Mouse (Mus musculus): ENCODE results near the gene Slc25a44.
A peak's percentile ranks its signal among the peaks of the same experiment; 100 is the strongest.
"Not testable (repeated sequence)": the region's sequence is repeated elsewhere in the genome, so short reads cannot be mapped to it uniquely, and the experiment has no call there.

Gene Slc25a44

GRCm38 (mm10) chr3:88415668-88416067 lies 9.3 kb downstream of the Slc25a44 start:
- no peak for DNase-seq (ENCODE audit: low spot score)

GRCm38 (mm10) chr3:88412636-88413035 lies 12.3 kb downstream of the Slc25a44 start:
- DNase-seq (ENCODE audit: low spot score): no peak

DNA sequence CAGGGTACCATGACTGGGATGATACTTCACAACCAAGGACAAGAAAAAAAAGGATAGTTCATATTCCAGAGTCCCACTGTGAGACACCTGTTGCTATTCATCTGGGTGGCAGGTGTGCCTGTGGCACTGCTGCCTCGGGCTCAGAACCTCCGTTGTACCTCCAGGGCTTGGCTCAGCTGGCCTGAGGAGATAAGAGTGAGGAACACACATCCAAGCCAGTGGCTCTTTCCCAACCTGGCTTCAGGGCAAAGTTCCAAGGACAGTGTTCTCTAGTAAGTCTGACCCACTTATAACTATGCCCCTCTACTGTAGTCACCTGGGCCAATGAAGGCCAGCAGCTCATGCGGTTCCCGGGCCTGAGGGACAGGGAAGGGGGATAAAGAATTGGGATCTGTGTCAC lies 13.3 kb downstream of the Slc25a44 start:
- DNase-seq (ENCODE audit: low spot score): no peak

DNA sequence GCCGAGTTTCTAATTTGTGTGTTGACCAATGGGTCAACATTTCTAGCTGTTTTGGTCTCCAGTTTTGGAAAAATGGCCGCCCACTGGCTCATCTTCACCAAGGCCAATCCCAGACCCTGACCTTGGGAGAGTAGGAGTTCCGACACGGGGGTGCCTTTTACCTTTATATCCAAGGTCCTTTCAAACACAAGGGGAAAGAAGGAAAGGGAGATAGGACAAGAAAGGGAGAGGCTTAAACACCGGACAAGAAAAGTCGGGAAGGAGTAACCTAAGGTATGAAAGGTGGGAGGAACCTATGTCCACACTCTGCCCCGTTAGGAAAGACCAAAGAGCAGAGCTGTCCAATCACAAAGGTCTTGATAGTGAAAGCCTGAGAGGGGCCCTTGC lies 14.3 kb downstream of the Slc25a44 start:
- DNase-seq (ENCODE audit: low spot score): no peak

DNA sequence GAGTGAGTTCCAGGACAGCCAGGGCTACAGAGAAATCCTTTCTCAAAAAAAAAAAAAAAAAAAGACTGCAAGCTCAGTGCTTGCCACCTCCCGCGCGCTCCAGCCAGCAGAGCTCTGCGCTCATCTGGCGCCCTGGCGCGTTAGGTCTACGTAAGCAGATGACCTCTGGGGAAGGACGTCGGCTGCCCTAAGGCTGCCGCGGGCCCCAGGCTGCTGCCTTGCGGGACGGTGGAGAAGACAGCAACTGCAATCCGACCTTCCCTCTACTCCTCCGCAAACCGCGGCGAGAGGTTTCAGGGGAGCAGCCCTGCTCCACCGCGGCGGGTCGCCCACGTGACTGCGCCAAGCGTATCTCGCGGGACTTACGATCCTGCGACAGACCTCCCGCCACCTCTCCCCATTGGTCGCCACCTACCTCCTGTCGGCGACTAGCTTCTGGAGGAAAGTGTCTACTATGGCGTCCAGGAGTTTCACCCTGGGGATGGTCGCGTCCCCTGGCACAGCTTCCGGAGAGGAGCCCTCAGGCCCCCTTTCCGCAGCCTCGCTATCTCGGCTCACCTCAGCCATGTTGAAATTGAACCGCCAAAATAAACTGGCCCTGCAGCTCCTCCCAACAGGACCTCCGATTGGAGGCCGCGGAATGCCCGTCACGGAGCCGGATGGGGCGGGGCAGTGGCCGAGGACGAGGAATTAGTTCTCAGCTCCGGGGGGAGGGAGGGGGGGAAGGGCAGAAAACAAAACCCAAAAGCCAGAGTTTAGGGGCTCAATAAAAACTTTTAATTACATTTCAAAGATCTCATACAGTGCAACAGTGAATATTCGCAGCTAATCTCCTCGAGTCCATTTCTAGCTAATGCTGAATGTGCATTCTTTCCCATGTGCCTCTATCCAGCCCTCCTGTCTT lies 14.9 kb downstream of the Slc25a44 start, which contains the start of gene Pmf1:
Pmf1 (minus strand) TSS at position 591 of the 904 bp plus-strand sequence.
- peak; percentile 74 for DNase-seq (ENCODE audit: low spot score)

DNA sequence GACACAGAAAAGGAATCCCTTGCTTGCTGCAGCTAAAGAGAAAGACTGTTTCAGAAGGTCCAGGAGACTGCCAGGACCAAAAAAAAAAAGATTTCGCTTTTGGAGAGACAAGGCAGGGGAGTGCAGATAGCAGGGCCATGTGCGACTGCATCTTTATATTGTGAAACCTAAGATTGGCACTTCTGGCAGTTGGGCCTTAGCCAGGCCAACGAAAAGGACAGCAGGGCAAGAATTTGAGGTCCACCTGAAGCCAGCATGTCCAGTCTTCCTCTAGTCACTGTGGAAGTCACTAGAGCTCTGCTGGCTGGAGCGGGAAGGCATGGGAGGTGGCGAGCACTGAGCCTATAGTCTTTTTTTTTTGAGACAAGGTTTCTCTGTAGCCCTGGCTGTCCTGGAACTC lies 16.0 kb downstream of the Slc25a44 start:
- DNase-seq (ENCODE audit: low spot score): no peak

GRCm38 (mm10) chr3:88407529-88407928 lies 17.4 kb downstream of the Slc25a44 start:
- DNase-seq (ENCODE audit: low spot score): no peak

DNA sequence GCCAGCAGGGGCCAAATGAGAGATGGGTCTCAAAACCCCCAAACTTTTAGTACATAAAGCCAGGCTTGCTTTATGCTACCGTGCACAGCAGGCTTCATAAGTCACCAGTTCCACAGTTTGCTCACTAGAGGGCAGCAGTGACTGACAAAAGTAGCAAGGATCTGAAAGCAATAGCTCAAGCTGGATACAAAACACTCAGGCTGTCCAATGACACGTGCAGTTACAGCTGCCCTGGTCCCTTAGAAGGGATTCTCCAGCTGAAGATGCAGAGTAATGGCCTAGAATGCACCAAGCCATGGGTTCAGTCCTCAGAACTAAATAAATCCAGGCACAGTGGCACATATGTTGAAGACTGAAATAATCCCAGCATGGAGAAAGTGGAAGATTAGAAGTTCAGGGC lies 17.8 kb downstream of the Slc25a44 start:
- no peak for DNase-seq (ENCODE audit: low spot score)

DNA sequence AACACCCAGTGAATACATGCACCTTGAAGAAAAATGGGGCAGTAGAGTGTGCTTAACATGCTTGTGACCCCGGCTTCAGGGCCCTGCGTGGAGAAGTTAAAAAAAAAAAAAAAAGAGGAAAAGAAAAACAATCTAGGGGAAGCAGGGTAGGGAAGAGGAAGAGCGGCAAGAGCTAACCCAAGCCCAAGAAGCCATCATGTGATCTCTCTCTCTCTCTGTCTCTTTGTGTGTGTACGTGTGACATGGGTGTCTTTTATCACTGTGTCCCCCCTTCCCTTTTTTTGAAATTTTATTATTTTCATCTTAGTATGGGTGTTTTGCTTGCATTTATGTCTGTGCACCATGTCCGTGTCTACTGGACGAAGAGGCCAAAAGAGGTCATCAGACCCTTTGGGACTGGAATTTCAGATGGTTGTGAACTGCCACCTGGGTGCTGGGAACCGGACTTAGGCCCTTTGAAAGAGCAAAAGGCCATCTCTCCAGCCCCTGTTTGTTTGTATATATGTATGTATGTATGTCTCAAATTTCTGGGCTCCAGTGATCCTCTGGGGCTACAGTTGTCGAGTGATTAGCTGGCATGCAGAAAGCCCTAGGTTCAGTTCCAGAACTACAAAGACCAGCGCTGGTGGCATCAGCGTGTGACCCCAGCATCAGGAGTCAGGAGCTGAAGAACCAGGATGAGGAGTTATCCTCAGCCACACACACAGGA lies 21.3 kb downstream of the Slc25a44 start:
- DNase-seq (ENCODE audit: low spot score): no peak

GRCm38 (mm10) chr3:88398666-88399065 lies 26.3 kb downstream of the Slc25a44 start:
- DNase-seq (ENCODE audit: low spot score): no peak

- no peak for DNase-seq (ENCODE audit: low spot score)
These were observed 29.2 kb downstream of the Slc25a44 start for GRCm38 (mm10) chr3:88395742-88396141.

GRCm38 (mm10) chr3:88395288-88395687 lies 29.7 kb downstream of the Slc25a44 start:
- DNase-seq (ENCODE audit: low spot score): no peak

DNA sequence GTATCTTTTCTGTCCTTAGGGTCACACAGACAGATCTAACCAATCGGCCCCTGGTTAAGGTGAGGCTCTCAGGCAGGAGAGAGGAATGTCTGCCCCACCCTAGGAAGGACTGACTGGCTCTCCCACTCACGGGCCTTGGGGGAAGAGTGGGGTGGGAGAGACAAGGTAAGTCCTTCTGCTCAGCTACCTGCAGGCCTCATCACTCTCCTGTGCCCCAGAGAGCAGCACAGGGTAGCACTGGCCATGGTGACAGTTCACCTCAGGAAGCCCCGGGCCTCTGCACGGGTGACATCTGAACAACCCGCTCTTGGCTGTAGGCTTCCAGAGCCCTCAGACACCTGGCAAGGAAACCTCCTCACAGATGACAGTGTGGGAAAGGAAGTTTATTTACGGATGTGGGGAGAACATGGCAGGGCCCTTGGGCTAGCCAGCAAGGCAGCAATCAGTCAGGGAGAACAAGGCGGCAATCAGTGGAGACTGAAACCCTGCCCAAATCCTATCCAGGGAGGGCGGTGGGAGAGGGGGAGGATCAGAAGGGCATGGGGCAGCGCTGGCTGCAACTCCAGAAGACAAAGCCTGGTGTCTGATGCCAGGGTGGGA lies 31.1 kb downstream of the Slc25a44 start:
- DNase-seq (ENCODE audit: low spot score): no peak

DNA sequence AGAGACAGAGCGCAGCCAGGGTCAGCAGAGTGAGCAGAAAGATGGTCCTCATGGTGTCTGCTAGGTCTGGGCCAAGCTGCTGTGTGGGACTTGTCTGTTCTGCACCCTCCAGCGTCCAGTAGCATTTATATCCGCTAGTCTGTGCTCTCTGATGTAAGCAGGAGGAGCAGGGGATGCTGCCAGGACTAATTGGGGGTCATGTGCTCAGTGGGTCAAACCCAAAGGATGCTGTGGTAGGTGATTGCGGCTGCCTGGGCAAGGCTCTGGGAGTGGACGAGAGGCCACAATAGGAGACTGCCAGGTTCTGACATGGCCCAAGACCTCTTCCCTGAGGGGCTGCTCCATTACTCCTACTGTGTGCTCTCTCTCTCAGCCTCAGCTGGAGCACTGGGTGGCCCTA lies 40.6 kb downstream of the Slc25a44 start, which contains the start of gene Bglap:
Bglap (minus strand) TSS at position 101 of the 400 bp plus-strand sequence.
- DNase-seq (ENCODE audit: low spot score): no peak

DNA sequence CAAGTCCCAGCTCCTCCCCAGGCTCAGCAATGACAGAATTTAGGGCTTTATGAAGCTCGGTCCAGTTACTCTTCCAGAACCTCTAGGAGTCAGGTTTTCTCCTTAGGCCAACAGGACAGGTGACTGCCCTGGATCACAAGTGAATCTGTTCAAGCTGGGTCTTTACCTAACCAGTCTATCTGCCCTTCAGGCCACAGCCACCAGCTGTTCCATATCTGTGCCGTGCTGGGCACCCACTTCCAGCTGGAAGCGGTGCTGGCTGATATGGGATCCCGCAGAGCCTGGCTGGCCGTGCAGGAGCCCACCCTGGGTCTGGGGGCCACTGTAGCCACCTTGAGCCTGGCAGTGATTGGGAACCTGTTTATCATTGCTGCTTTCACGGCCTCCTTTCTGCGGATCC lies 42.6 kb downstream of the Slc25a44 start:
- DNase-seq (ENCODE audit: low spot score): not testable (repeated sequence)

DNA sequence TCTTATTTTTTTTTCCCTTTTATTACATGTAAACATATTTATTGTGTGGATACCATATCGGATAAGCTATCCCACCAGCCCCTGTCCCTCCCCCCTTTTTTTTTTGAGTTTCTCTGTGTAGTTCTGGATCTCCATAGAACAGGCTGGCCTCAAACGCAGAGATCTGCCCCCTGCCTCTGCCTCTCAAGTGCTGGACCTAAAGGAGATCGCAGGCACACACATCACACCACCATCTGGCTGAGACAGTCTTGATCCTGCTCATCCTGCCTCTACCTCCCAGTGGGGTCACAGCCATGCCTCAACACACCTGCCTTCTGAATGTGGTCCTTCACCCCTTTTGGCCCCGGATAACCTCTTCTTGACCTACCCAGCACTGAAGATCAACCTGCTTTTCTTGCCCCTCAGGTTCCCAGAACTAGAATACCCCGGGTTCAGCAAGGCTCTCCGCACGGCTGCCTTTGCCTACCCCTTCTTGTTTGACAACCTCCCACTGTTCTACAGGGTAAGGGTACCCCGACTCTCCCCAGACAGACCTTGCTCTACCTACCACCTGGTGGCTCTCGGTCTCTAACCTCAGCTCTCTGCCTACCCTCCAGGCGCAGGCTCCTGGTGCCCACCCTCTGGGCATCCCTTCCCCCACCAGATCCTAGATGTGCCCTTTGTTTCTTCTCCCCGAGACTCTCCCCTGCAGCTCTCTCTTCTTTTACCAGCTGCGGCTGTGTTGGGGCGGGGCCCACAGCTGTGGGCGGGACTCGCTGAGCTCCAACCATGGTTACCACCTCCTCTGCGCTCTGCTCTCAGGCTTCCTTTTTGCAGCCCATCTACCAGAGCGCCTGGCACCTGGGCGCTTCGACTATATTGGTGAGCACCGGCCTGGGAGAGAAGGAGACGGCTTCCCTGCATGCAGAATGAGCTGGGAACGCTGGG lies 43.3 kb downstream of the Slc25a44 start:
- DNase-seq (ENCODE audit: low spot score): not testable (repeated sequence)

GRCm38 (mm10) chr3:88378599-88378998 lies 46.3 kb downstream of the Slc25a44 start, which contains the start of gene Bglap2:
Bglap2 (minus strand) TSS chr3:88378699.
- DNase-seq (ENCODE audit: low spot score): not testable (repeated sequence)

GRCm38 (mm10) chr3:88376644-88377043 lies 48.3 kb downstream of the Slc25a44 start:
- not testable (repeated sequence) for DNase-seq (ENCODE audit: low spot score)

- DNase-seq (ENCODE audit: low spot score): not testable (repeated sequence)
These were observed 49.0 kb downstream of the Slc25a44 start for GRCm38 (mm10) chr3:88375750-88376626.

DNA sequence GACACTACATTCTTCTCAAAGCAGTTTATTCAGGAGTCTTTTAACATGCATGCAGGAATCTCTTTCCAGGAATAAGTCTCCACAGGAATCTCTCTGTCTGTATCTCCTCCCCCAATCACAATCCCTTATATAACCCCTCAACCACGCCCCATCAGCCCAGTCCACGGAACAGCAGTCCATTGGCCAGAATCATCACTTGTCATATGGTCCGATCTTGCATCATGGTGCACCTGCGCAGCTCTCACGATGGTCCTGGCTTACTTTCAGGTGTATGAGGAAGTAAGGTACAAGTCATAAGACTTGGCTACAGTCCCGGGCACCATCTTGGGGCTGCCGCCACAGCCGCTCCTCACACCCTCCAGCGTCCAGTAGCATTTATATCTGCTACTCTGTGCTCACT lies 52.3 kb downstream of the Slc25a44 start, which contains the start of gene Bglap3:
Bglap3 (minus strand) TSS at position 101 of the 400 bp plus-strand sequence.
- DNase-seq (ENCODE audit: low spot score): not testable (repeated sequence)

Measured in urinary bladder, postnatal 10 days (tissue).